22 mouse cellular contexts compared by ENCODE assay signal in genomic region chr19:14479711-14480110, GRCm38 (mm10).
A peak's percentile ranks its signal among the peaks of the same experiment; 100 is the strongest.
DNase-seq lines count a peak whose midpoint lies in the region; ATAC-seq and TF ChIP-seq lines count a peak whose summit lies in the region.
"Had no signal": no experiment of that assay in that cellular context is flagged by ENCODE, and none has a peak within 500 bp of the region (broad histone marks: within the 10 kb centered on the region; RNA-seq: fewer than 3 reads in every experiment).

No protein-coding gene starts in this region.

- DNase-seq in lung, embryonic 14.5 days, result peak; percentile 70
- no peak for DNase-seq in lung, adult 2 months
- peak; percentile 68 for DNase-seq in embryonic facial prominence, embryonic 14.5 days (ENCODE audit: low spot score)
- peak; percentile 33 for DNase-seq in mesoderm, embryonic 11.5 days (ENCODE audit: low read depth, low spot score)
- no peak for DNase-seq in frontal cortex, postnatal 36 days (ENCODE audit: low spot score in 2 of 2)
- no peak for DNase-seq in left cerebral cortex, adult 8-10 months (ENCODE audit: low spot score in 2 of 2)
- DNase-seq: adrenal gland, postnatal 10 days; cerebellum, adult 8-10 months; gastrocnemius, postnatal 10 days; heart, postnatal 4 days; thymus, adult 2 months; thymus, postnatal 4 days had no signal

- peak; percentile 24; the same call in 1 of the 2 replicates for ATAC-seq in intestine, embryonic 15.5 days
- no peak for ATAC-seq in intestine, postnatal 0 days
- no peak for ATAC-seq in lung, embryonic 14.5 days (ENCODE audit: insufficient read depth)
- ATAC-seq in embryonic facial prominence, embryonic 14.5 days (ENCODE audit: low read depth), result no peak; the same call in 1 of the 2 replicates
- ATAC-seq: inflammation-experienced regulatory T-cells, adult 6 months; midbrain, embryonic 16.5 days had no signal

- peaks cover 10% of the 10 kb centered on the region for H3K4me1 ChIP-seq in intestine, embryonic 15.5 days (replicated peaks)
- H3K4me1 ChIP-seq in intestine, postnatal 0 days (replicated peaks; ENCODE audit: control insufficient read depth, insufficient read depth, low read length), result peaks cover 6% of the 10 kb centered on the region; the same call in 1 of the 2 replicates
- no peaks in the 10 kb centered on the region for H3K4me1 ChIP-seq in lung, embryonic 14.5 days (ENCODE audit: insufficient read depth)
- peaks cover 9% of the 10 kb centered on the region for H3K4me1 ChIP-seq in lung, adult 2 months (ENCODE audit: control insufficient read depth, insufficient read depth, low read length)
- H3K4me1 ChIP-seq in embryonic facial prominence, embryonic 14.5 days (ENCODE audit: control insufficient read depth, insufficient read depth, low read length), result peaks cover 6% of the 10 kb centered on the region; the same call in 1 of the 2 replicates
- H3K4me1 ChIP-seq: limb, embryonic 15.5 days had no signal

- no peak overlapping the region for H3K27ac ChIP-seq in intestine, embryonic 15.5 days
- no peak overlapping the region for H3K27ac ChIP-seq in intestine, postnatal 0 days (ENCODE audit: low read depth, low read length)
- H3K27ac ChIP-seq in lung, embryonic 14.5 days (ENCODE audit: low read depth), result no peak overlapping the region
- no peak overlapping the region for H3K27ac ChIP-seq in embryonic facial prominence, embryonic 14.5 days (replicated peaks; ENCODE audit: low read depth, low read length)
- H3K27ac ChIP-seq: heart, embryonic 10.5 days; hindbrain, embryonic 14.5 days; layer of hippocampus, adult 2 months; limb, embryonic 15.5 days; liver, embryonic 14.5 days; stomach, postnatal 0 days had no signal

- no peaks in the 10 kb centered on the region for H3K36me3 ChIP-seq in intestine, embryonic 15.5 days
- H3K36me3 ChIP-seq in intestine, postnatal 0 days (ENCODE audit: control insufficient read depth, insufficient read depth), result no peaks in the 10 kb centered on the region
- H3K36me3 ChIP-seq in lung, embryonic 14.5 days (ENCODE audit: insufficient read depth), result no peaks in the 10 kb centered on the region
- no peaks in the 10 kb centered on the region for H3K36me3 ChIP-seq in embryonic facial prominence, embryonic 14.5 days (ENCODE audit: control insufficient read depth, insufficient read depth, low read length)
- H3K36me3 ChIP-seq: heart, embryonic 10.5 days; limb, embryonic 15.5 days had no signal

- H3K4me2 ChIP-seq in intestine, embryonic 15.5 days (replicated peaks), result no peak overlapping the region
- H3K4me2 ChIP-seq in intestine, postnatal 0 days (replicated peaks; ENCODE audit: low read depth), result no peak overlapping the region
- no peak overlapping the region for H3K4me2 ChIP-seq in lung, embryonic 14.5 days
- H3K4me2 ChIP-seq in embryonic facial prominence, embryonic 14.5 days (ENCODE audit: low read depth, low read length), result no peak overlapping the region
- H3K4me2 ChIP-seq: hindbrain, embryonic 14.5 days; limb, embryonic 15.5 days had no signal

- TF ChIP-seq CTCF in intestine, postnatal 0 days (IDR thresholded peaks at IDR 0.05; ENCODE audit: low read depth), result no peak
- no peak for TF ChIP-seq CTCF in lung, embryonic 14.5 days (IDR thresholded peaks at IDR 0.05; ENCODE audit: low read depth)
- no peak for TF ChIP-seq CTCF in lung, adult 2 months (IDR thresholded peaks at IDR 0.05; ENCODE audit: insufficient read depth, low read length)

- H3K4me3 ChIP-seq in intestine, embryonic 15.5 days (replicated peaks), result no peak overlapping the region
- H3K4me3 ChIP-seq in intestine, postnatal 0 days (ENCODE audit: low read depth, low read length), result no peak overlapping the region
- no peak overlapping the region for H3K4me3 ChIP-seq in lung, embryonic 14.5 days (ENCODE audit: low read depth, low read length)
- H3K4me3 ChIP-seq in lung, adult 2 months (replicated peaks; ENCODE audit: extremely low read depth, low read depth, low read length), result no peak overlapping the region
- no peak overlapping the region for H3K4me3 ChIP-seq in embryonic facial prominence, embryonic 14.5 days (ENCODE audit: low read depth, low read length)
- H3K4me3 ChIP-seq: heart, embryonic 10.5 days; layer of hippocampus, adult 2 months; limb, embryonic 15.5 days had no signal

- no peaks in the 10 kb centered on the region for H3K27me3 ChIP-seq in intestine, embryonic 15.5 days (replicated peaks)
- no peaks in the 10 kb centered on the region for H3K27me3 ChIP-seq in intestine, postnatal 0 days (replicated peaks; ENCODE audit: control insufficient read depth, insufficient read depth, low read length)
- no peaks in the 10 kb centered on the region for H3K27me3 ChIP-seq in lung, embryonic 14.5 days (ENCODE audit: insufficient read depth, low read length)
- no peaks in the 10 kb centered on the region for H3K27me3 ChIP-seq in embryonic facial prominence, embryonic 14.5 days (replicated peaks; ENCODE audit: control insufficient read depth, insufficient read depth, low read length)
- H3K27me3 ChIP-seq: limb, embryonic 15.5 days had no signal

- H3K9ac ChIP-seq in intestine, embryonic 15.5 days, result no peak overlapping the region
- H3K9ac ChIP-seq in intestine, postnatal 0 days (ENCODE audit: low read depth, low read length), result no peak overlapping the region
- H3K9ac ChIP-seq in lung, embryonic 14.5 days, result no peak overlapping the region
- no peak overlapping the region for H3K9ac ChIP-seq in embryonic facial prominence, embryonic 14.5 days (ENCODE audit: low read depth, low read length)
- H3K9ac ChIP-seq: hindbrain, embryonic 14.5 days; limb, embryonic 15.5 days; liver, embryonic 14.5 days had no signal

- H3K9me3 ChIP-seq in intestine, embryonic 15.5 days, result no peaks in the 10 kb centered on the region
- H3K9me3 ChIP-seq in intestine, postnatal 0 days (ENCODE audit: control insufficient read depth), result no peaks in the 10 kb centered on the region
- no peaks in the 10 kb centered on the region for H3K9me3 ChIP-seq in lung, embryonic 14.5 days (ENCODE audit: low read depth, low read length)
- no peaks in the 10 kb centered on the region for H3K9me3 ChIP-seq in embryonic facial prominence, embryonic 14.5 days (ENCODE audit: control insufficient read depth, low read length)
- H3K9me3 ChIP-seq: heart, embryonic 10.5 days; limb, embryonic 15.5 days had no signal

- TF ChIP-seq POLR2A in lung, adult 2 months (IDR thresholded peaks at IDR 0.05; ENCODE audit: borderline replicate concordance, extremely low read depth, low read depth, low read length), result no peak

Comparison
In these comparisons a context has a peak if more than half of its experiments do, and no peak if none do; other contexts are left out.
1. DNase-seq: peak in lung, embryonic 14.5 days (single experiment), embryonic facial prominence, embryonic 14.5 days (single experiment) and mesoderm, embryonic 11.5 days (single experiment); none in lung, adult 2 months (single experiment), frontal cortex, postnatal 36 days (0 of 2) and left cerebral cortex, adult 8-10 months (0 of 2).